Mouse (Mus musculus) forebrain, embryonic 10.5 days (tissue): ENCODE measurements around the gene Pik3c2g. TPM values are rescaled to one million over a fixed set of nuclear protein-coding genes. Genes with fewer than 3 reads are reported as not detected.
"Not testable (repeated sequence)": the region's sequence is repeated elsewhere in the genome, so short reads cannot be mapped to it uniquely, and the experiment has no call there.

Source experiments
- DNase-seq: peaks from one replicate; pipeline ENCODE4 v3.0.0-alpha.2; 2017; ENCODE audit warnings: low spot score; ENCODE audit errors: extremely low spot score
- H3K27ac ChIP-seq: fragments of 300-500 bp; sonication (generic); 2 replicates; pipeline ENCODE4 v1.5.1; 2016; ENCODE audit warnings: mild to moderate bottlenecking
- H3K27me3 ChIP-seq: fragments of 300-500 bp; sonication (generic); 2 replicates; pipeline ENCODE4 v1.6.1; 2016; ENCODE audit warnings: mild to moderate bottlenecking; ENCODE audit not compliant: poor library complexity, severe bottlenecking
- H3K36me3 ChIP-seq: fragments of 300-500 bp; sonication (generic); replicated peaks from 2 replicates; pipeline ENCODE4 v1.6.1; 2016; ENCODE audit warnings: mild to moderate bottlenecking, moderate library complexity
- H3K4me1 ChIP-seq: fragments of 300-500 bp; sonication (generic); 2 replicates; pipeline ENCODE4 v1.6.1; 2016
- H3K4me3 ChIP-seq: fragments of 300-500 bp; sonication (generic); 2 replicates; pipeline ENCODE4 v1.5.1; 2016; ENCODE audit warnings: mild to moderate bottlenecking, moderate library complexity
- H3K9me3 ChIP-seq: fragments of 300-500 bp; sonication (generic); 2 replicates; pipeline ENCODE4 v1.6.1; 2016; ENCODE audit warnings: mild to moderate bottlenecking, moderate library complexity
- WGBS: fragments of 180-500 bp; shearing (Covaris S2); methylation state at CpG from one replicate; pipeline ENCODE4 v1.1.7; 2016; 5-methylcytosine and 5-hydroxymethylcytosine counted together
- polyA plus RNA-seq: library from polyadenylated mRNA; unstranded; fragments of >200 nt; fragmentation: Nextera tagmentation; extraction: Ambion mirVana; gene quantifications from 2 replicates; pipeline ENCODE4 v1.2.1, GENCODE M21; 2016

Pik3c2g gene
- polyA plus RNA-seq, 1 experiment from 2014 or later = not detected

GRCm38 (mm10) chr6:139908997-139909669 is 322.1 kb downstream of the Pik3c2g start:
- no peaks in the 10 kb centered on the region for H3K36me3 ChIP-seq
- H3K4me3 ChIP-seq = no peak overlapping the region
- no peaks in the 10 kb centered on the region for H3K4me1 ChIP-seq
- no peaks in the 10 kb centered on the region for H3K9me3 ChIP-seq
- no peak for DNase-seq
- no peaks in the 10 kb centered on the region for H3K27me3 ChIP-seq
- 74% methylated on average over 12 of the region's 12 CpGs for WGBS
- H3K27ac ChIP-seq = no peak overlapping the region

DNA sequence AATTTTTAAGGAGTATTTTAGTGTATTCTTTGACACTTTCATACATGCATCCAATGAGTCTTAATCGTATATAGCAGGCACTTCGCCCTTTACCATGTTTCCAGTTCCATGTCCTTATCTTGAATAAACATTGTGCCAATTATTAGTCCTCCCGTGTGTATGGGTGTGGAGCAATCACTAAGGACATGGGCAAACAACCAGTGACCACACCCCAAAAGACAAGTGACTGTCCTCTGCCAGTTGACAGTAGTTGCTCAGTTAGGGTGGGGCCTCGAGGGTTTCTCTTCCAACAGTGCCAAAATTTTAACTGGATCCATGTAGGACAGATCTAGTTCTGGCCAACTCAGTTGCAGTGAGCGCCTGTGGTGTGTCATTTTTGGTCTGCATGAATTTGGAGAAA is 341.7 kb downstream of the Pik3c2g start:
- no peaks in the 10 kb centered on the region for H3K36me3 ChIP-seq
- no peak for DNase-seq
- no peaks in the 10 kb centered on the region for H3K4me1 ChIP-seq
- no peak overlapping the region for H3K4me3 ChIP-seq
- no peaks in the 10 kb centered on the region for H3K27me3 ChIP-seq
- no peaks in the 10 kb centered on the region for H3K9me3 ChIP-seq
- 87% methylated on average over 5 of the region's 5 CpGs for WGBS
- no peak overlapping the region for H3K27ac ChIP-seq

DNA sequence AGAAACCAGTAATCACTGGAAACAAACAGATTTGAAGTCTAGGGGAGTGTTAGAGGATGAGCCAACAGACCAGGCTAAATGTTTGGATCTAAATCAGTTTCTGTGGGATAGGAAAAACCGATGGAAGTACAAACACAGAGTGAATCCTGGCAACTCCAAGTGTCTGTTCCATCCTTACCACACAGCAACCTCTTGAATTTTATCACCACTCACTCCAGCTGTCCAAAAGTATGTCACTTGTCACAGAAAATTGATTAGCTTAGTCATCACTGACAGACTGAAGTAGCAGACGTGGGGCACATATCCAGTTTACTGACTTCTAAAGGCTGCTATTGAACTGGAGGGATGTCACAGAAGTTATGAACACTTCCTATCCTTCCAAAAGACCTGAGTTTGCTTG is 347.8 kb downstream of the Pik3c2g start:
- no peaks in the 10 kb centered on the region for H3K27me3 ChIP-seq
- no peaks in the 10 kb centered on the region for H3K9me3 ChIP-seq
- H3K4me1 ChIP-seq = no peaks in the 10 kb centered on the region
- no peak overlapping the region for H3K27ac ChIP-seq
- no peak overlapping the region for H3K4me3 ChIP-seq
- no peak for DNase-seq
- 95% methylated on average over 2 of the region's 2 CpGs for WGBS
- no peaks in the 10 kb centered on the region for H3K36me3 ChIP-seq

DNA sequence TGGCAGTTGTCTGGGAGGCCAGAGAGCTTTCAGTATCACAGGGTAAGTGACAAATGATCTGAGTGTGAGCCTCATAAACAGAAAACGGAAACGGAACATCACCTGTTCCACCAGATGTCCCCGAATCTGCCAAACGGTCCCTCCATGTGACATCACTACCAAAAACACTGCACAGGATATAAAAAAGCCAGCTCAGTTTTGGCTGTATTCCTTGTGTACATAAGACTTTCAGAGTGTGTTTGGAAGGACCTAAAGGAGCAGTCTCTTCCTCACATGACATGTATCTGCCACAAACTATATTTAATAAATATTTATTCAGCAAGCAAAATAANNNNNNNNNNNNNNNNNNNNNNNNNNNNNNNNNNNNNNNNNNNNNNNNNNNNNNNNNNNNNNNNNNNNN is 350.6 kb downstream of the Pik3c2g start:
- not testable (repeated sequence) for H3K9me3 ChIP-seq, H3K27me3 ChIP-seq, H3K4me3 ChIP-seq, H3K4me1 ChIP-seq, H3K36me3 ChIP-seq, DNase-seq, H3K27ac ChIP-seq
- 92% methylated on average over 4 of the region's 4 CpGs for WGBS

- DNase-seq = no peak
- Histone ChIP-seq H3K4me1 (no peaks in the 10 kb centered on the region), H3K4me3 (no peak overlapping the region)
These were observed 360.3 kb downstream of the Pik3c2g start for GRCm38 (mm10) chr6:139947106-139947879.

GRCm38 (mm10) chr6:139953596-139953995 is 366.6 kb downstream of the Pik3c2g start:
- WGBS = 92% methylated on average over 12 of the region's 12 CpGs
- H3K36me3 ChIP-seq = no peaks in the 10 kb centered on the region
- no peak overlapping the region for H3K4me3 ChIP-seq
- no peaks in the 10 kb centered on the region for H3K27me3 ChIP-seq
- H3K4me1 ChIP-seq = no peaks in the 10 kb centered on the region
- H3K27ac ChIP-seq = no peak overlapping the region
- no peak for DNase-seq
- H3K9me3 ChIP-seq = no peaks in the 10 kb centered on the region

More at GRCm38 (mm10) chr6:139947106-139947879, 360.3 kb downstream of the Pik3c2g start:
- WGBS = 88% methylated on average over 8 of the region's 8 CpGs
- Histone ChIP-seq H3K9me3 (no peaks in the 10 kb centered on the region), H3K36me3 (no peaks in the 10 kb centered on the region), H3K27ac (no peak overlapping the region), H3K27me3 (no peaks in the 10 kb centered on the region)

DNA sequence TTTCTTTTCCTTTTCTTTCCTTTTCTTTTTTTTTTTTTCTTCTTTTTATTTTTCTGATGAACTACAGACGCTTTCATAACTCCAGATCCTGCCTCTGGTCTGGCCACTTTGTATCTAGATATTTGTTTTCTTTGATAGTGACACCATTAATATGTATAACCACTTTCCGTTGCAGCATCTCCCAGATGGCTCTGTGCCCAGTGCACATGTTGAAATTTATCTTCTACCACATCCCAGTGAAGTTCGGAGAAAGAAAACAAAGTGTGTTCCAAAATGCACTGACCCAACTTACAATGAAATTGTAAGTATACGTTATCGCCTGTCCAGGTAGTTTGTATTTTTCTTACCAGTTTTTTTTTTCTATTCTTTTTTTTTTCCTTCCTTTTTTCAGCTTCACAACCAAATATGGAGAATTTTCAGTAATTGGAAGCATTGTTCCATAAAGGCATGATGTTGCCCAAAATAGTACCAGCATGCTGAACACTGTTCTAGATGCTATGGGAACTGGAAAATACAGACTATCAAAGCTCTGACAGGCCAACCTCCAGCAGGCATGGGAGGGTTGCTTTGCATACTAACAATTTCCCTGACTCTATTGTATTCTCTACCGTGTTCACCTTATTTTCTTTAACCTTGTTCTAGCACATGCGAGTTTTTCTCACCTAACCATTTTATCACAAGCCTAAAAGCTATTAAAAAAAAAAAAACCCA is 370.7 kb downstream of the Pik3c2g start:
- Histone ChIP-seq H3K27me3 (no peaks in the 10 kb centered on the region), H3K36me3 (no peaks in the 10 kb centered on the region), H3K27ac (no peak overlapping the region), H3K4me3 (no peak overlapping the region), H3K9me3 (no peaks in the 10 kb centered on the region), H3K4me1 (no peaks in the 10 kb centered on the region)
- DNase-seq = no peak
- 89% methylated on average over 7 of the region's 7 CpGs for WGBS

- no peaks in the 10 kb centered on the region for H3K27me3 ChIP-seq
- H3K27ac ChIP-seq = no peak overlapping the region
- H3K4me3 ChIP-seq = no peak overlapping the region
- no peaks in the 10 kb centered on the region for H3K9me3 ChIP-seq
- no peaks in the 10 kb centered on the region for H3K36me3 ChIP-seq
- DNase-seq = no peak
- peaks cover 4% of the 10 kb centered on the region; the same call in 1 of the 2 replicates for H3K4me1 ChIP-seq
- 83% methylated on average over 3 of the region's 3 CpGs for WGBS
These were observed 376.8 kb downstream of the Pik3c2g start for GRCm38 (mm10) chr6:139963775-139964174.

GRCm38 (mm10) chr6:139964895-139965294 is 377.9 kb downstream of the Pik3c2g start:
- DNase-seq = no peak
- no peak overlapping the region for H3K4me3 ChIP-seq
- peaks cover 4% of the 10 kb centered on the region; the same call in 1 of the 2 replicates for H3K4me1 ChIP-seq
- H3K9me3 ChIP-seq = no peaks in the 10 kb centered on the region
- no peaks in the 10 kb centered on the region for H3K27me3 ChIP-seq
- WGBS = 82% methylated on average over 3 of the region's 3 CpGs
- H3K36me3 ChIP-seq = no peaks in the 10 kb centered on the region
- no peak overlapping the region for H3K27ac ChIP-seq

DNA sequence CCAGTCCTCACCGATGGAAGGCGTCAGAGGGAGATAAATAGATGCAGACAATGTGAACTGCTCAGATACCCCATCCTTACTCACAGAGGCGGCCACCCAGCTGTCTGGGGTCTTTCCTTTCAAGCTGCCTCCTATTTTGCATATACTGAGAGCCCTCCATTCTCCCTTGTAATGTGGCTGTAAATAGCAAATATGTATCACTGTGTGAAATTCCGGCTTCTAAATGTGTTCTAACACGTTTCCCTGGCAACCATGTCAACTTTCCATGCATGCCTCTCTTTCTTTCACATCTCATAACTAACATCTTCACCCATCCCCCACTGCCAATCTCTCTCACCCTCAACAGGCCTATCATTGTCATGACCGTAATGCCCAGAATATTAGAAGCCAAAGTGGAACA is 379.7 kb downstream of the Pik3c2g start:
- 68% methylated on average over 6 of the region's 6 CpGs for WGBS

DNA sequence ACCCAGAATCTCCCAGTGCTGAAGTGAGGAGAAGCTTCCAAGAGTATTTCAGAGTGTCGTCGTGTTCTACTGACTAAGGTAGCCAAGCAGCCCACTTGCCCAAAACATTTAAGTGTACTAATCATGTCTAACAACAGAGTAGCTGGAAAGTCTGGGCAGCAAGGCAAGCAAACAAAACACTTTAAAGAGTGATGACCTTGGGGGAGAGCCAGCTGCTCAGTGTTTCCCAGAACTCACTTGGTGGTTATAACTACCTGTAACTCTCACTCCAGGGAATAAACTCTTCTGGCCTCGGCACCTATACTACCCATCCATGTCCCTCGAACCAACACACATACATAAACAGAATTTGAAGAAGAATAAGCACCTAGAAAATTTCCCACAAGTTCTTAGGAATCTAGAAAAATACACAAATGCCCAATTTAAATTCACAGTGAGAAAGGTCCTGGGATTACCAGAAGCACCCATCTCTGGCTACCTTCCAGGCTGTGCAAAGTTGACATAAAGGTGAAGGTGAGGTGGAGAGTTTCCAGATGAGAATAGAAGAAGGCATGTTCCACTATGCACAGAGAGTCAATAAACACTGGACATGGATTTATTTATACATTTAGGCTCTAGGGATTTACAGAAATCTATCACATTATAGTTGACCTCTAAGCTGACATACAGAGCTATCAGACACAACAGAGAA is 384.7 kb downstream of the Pik3c2g start:
- Histone ChIP-seq H3K9me3 (no peaks in the 10 kb centered on the region), H3K4me1 (peaks cover 1% of the 10 kb centered on the region; the same call in 1 of the 2 replicates), H3K36me3 (no peaks in the 10 kb centered on the region), H3K4me3 (no peak overlapping the region), H3K27ac (no peak overlapping the region), H3K27me3 (no peaks in the 10 kb centered on the region)
- no peak for DNase-seq
- 87% methylated on average over 4 of the region's 4 CpGs for WGBS

More for the DNA sequence above, 379.7 kb downstream of the Pik3c2g start:
- peaks cover 4% of the 10 kb centered on the region; the same call in 1 of the 2 replicates for H3K4me1 ChIP-seq
- no peak for DNase-seq
- no peaks in the 10 kb centered on the region for H3K9me3 ChIP-seq
- H3K36me3 ChIP-seq = no peaks in the 10 kb centered on the region
- H3K27ac ChIP-seq = no peak overlapping the region
- no peak overlapping the region for H3K4me3 ChIP-seq
- no peaks in the 10 kb centered on the region for H3K27me3 ChIP-seq

DNA sequence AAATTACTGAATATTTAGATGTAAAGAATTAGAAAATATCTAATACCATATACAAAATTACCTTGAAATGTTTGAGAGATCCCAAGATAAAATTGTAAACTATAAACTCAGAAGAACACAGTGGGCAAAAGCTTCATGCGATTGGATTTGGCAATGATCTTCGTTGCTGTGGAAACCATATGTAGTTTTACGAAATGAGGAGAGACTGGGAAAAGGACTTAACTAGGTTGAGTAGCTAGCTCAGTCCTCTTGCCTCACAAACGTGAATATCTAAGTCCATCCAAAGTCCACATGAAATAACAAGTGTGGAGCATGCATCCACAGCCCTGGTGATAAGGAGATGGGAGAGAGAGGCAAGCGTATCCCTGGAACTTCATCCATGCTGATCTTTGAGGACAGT is 387.6 kb downstream of the Pik3c2g start:
- H3K4me3 ChIP-seq = no peak overlapping the region
- no peaks in the 10 kb centered on the region for H3K27me3 ChIP-seq
- H3K27ac ChIP-seq = no peak overlapping the region
- peaks cover 11% of the 10 kb centered on the region for H3K4me1 ChIP-seq
- no peaks in the 10 kb centered on the region for H3K9me3 ChIP-seq
- 84% methylated on average over 5 of the region's 5 CpGs for WGBS
- H3K36me3 ChIP-seq = no peaks in the 10 kb centered on the region
- DNase-seq = no peak
